Mouse (Mus musculus): ENCODE data around the gene Fam219b. TPM values are rescaled to one million over a fixed set of nuclear protein-coding genes. Genes with fewer than 3 reads are reported as not detected.

The Fam219b gene
- polyA plus RNA-seq, 2 experiments, result 3.1 to 4.8 TPM

DNA sequence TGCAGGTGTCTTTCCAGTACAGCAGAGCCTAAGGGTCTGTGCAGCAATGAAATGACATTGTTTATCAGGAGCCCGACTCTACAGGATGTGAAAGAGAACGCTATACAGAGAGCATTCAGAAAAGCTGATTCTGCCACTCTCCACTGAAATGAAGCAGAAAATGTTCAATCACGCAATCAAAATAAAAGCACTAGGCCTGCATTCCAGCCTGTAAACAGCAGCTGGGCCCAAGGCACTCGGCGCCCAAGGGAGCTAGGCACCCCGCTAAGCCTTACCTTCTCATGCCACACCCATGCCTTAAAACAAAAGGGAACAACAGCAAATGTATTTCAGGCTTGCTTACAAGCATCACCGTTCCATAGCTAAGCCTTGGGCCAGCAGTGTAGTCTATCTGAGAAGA is 38.8 kb upstream of the Fam219b start:
- 57% methylated on average over 7 of the region's 7 CpGs for WGBS (ENCODE audit: insufficient replicate concordance)

GRCm38 (mm10) chr9:57501452-57501851 is 35.9 kb upstream of the Fam219b start:
- TF ChIP-seq EP300 (IDR thresholded peaks at IDR 0.05; ENCODE audit: low read depth), result no peak
- TF ChIP-seq CTCF (IDR thresholded peaks at IDR 0.05; ENCODE audit: low read depth), result no peak
- Histone ChIP-seq H3K4me2 (ENCODE audit: low read depth) (no peak overlapping the region), H3K9me3 (ENCODE audit: control insufficient read depth, low read length) (no peaks in the 10 kb centered on the region), H3K27ac (no peak overlapping the region), H3K4me3 (ENCODE audit: insufficient read depth in 1 of 2, low read depth in 2 of 2, low read length in 2 of 2) (no peak overlapping the region), H3K4me1 (replicated peaks; ENCODE audit: control insufficient read depth in 2 of 2, insufficient read depth in 2 of 2, low read length in 1 of 2) (peaks cover 10 to 15% of the 10 kb centered on the region in 2 experiments), H3K9ac (replicated peaks) (no peak overlapping the region), H3K36me3 (replicated peaks; ENCODE audit: control insufficient read depth, insufficient read depth, low read depth) (no peaks in the 10 kb centered on the region), H3K27me3 (ENCODE audit: control insufficient read depth, insufficient read depth, low read length) (peaks cover 71% of the 10 kb centered on the region)
- 13% methylated on average over 13 of the region's 13 CpGs for WGBS (ENCODE audit: insufficient replicate concordance)
- ATAC-seq (ENCODE audit: insufficient read depth) (no peak), DNase-seq (ENCODE audit: low read depth in 3 of 3, low spot score in 3 of 3) (no peak)

More for the DNA sequence above, 38.8 kb upstream of the Fam219b start:
- no peak overlapping the region for H3K4me3 ChIP-seq (ENCODE audit: insufficient read depth in 1 of 2, low read depth in 2 of 2, low read length in 2 of 2)
- no peaks in the 10 kb centered on the region for H3K36me3 ChIP-seq (replicated peaks; ENCODE audit: control insufficient read depth, insufficient read depth, low read depth)
- H3K4me1 ChIP-seq (replicated peaks; ENCODE audit: control insufficient read depth in 2 of 2, insufficient read depth in 2 of 2, low read length in 1 of 2), result 0 out of 4 replicates have a peak, but pooled peaks cover 0 to 1% of the 10 kb centered on the region in 2 experiments
- H3K27ac ChIP-seq, result no peak overlapping the region
- no peaks in the 10 kb centered on the region for H3K9me3 ChIP-seq (ENCODE audit: control insufficient read depth, low read length)
- no peak overlapping the region for H3K9ac ChIP-seq (replicated peaks)
- no peak overlapping the region for H3K4me2 ChIP-seq (ENCODE audit: low read depth)
- peaks cover 47% of the 10 kb centered on the region for H3K27me3 ChIP-seq (ENCODE audit: control insufficient read depth, insufficient read depth, low read length)
- TF ChIP-seq EP300 (IDR thresholded peaks at IDR 0.05; ENCODE audit: low read depth) (no peak), CTCF (IDR thresholded peaks at IDR 0.05; ENCODE audit: low read depth) (no peak)
- ATAC-seq (ENCODE audit: insufficient read depth), result no peak
- DNase-seq (ENCODE audit: low read depth in 3 of 3, low spot score in 3 of 3), result no peak

- 2% methylated on average over 20 of the region's 20 CpGs for WGBS (ENCODE audit: insufficient replicate concordance)
- no peak for ATAC-seq (ENCODE audit: insufficient read depth)
- Histone ChIP-seq H3K9me3 (ENCODE audit: control insufficient read depth, low read length) (no peaks in the 10 kb centered on the region), H3K36me3 (replicated peaks; ENCODE audit: control insufficient read depth, insufficient read depth, low read depth) (no peaks in the 10 kb centered on the region), H3K27me3 (ENCODE audit: control insufficient read depth, insufficient read depth, low read length) (peaks cover 73% of the 10 kb centered on the region), H3K4me1 (replicated peaks; ENCODE audit: control insufficient read depth in 2 of 2, insufficient read depth in 2 of 2, low read length in 1 of 2) (peaks cover 12 to 16% of the 10 kb centered on the region in 2 experiments), H3K27ac (no peak overlapping the region), H3K9ac (replicated peaks) (no peak overlapping the region), H3K4me2 (ENCODE audit: low read depth) (no peak overlapping the region), H3K4me3 (ENCODE audit: insufficient read depth in 1 of 2, low read depth in 2 of 2, low read length in 2 of 2) (no peak overlapping the region)
- DNase-seq (ENCODE audit: low read depth in 3 of 3, low spot score in 3 of 3), result no peak
- TF ChIP-seq CTCF (IDR thresholded peaks at IDR 0.05; ENCODE audit: low read depth) (no peak), EP300 (IDR thresholded peaks at IDR 0.05; ENCODE audit: low read depth) (no peak)
These were observed 35.5 kb upstream of the Fam219b start for GRCm38 (mm10) chr9:57501861-57502260.

DNA sequence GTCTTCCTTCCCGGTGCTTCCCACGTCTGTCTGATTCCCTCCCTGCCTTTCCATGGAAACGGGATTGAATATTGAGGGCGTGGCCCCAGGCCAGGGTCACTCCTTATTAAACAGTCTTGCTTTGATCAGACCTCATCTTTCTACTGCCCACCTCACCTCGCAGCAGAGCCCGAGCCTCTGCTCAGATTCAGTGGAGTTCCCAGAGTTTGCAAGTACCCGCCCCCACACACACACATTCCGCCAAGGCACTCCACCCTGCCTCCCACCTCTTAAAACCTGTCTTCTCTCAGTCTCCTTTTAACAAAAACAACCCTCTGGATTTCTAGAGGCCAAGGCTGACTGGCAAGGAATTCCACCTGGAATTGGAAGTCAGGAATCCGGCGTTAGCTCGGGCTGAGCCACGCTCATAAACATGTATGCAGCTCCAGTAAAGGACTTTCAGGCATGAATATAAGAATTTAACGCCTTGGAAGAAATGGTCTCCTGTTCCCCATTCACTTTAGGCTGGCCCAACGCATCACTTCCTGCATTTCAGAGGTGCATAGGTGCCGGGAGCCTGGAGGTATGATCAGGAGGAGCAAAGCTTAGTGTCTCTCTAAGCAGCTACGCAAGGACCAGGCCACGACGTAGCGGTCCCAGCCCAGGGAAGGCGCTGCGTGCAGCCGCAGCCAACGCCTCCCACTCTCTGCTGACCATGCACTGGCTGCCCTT is 34.3 kb upstream of the Fam219b start:
- Histone ChIP-seq H3K4me1 (replicated peaks; ENCODE audit: control insufficient read depth in 2 of 2, insufficient read depth in 2 of 2, low read length in 1 of 2) (peaks cover 12 to 15% of the 10 kb centered on the region in 2 experiments), H3K9ac (replicated peaks) (no peak overlapping the region), H3K4me2 (ENCODE audit: low read depth) (no peak overlapping the region), H3K4me3 (ENCODE audit: insufficient read depth in 1 of 2, low read depth in 2 of 2, low read length in 2 of 2) (0 out of 4 replicates have a peak overlapping the region, but pooled peaks of 1 of the 2 experiments have one; percentile 42), H3K36me3 (replicated peaks; ENCODE audit: control insufficient read depth, insufficient read depth, low read depth) (no peaks in the 10 kb centered on the region), H3K27ac (no peak overlapping the region), H3K27me3 (ENCODE audit: control insufficient read depth, insufficient read depth, low read length) (peaks cover 72% of the 10 kb centered on the region), H3K9me3 (ENCODE audit: control insufficient read depth, low read length) (no peaks in the 10 kb centered on the region)
- ATAC-seq (ENCODE audit: insufficient read depth), result no peak
- 5% methylated on average over 23 of the region's 23 CpGs for WGBS (ENCODE audit: insufficient replicate concordance)
- TF ChIP-seq CTCF (IDR thresholded peaks at IDR 0.05; ENCODE audit: low read depth), result no peak
- no peak for TF ChIP-seq EP300 (IDR thresholded peaks at IDR 0.05; ENCODE audit: low read depth)
- DNase-seq (ENCODE audit: low read depth in 3 of 3, low spot score in 3 of 3), result no peak

GRCm38 (mm10) chr9:57503622-57504380 is 33.5 kb upstream of the Fam219b start, which contains the start of gene Rpp25:
Gene Rpp25, plus strand, starts transcription at chr9:57504026.
- Histone ChIP-seq H3K4me2 (ENCODE audit: low read depth) (peak within 1 kb of the TSS; percentile 61), H3K27ac (no peak within 1 kb of the TSS), H3K9ac (replicated peaks) (no peak within 1 kb of the TSS), H3K9me3 (ENCODE audit: control insufficient read depth, low read length) (no peaks in the 10 kb centered on the region), H3K36me3 (replicated peaks; ENCODE audit: control insufficient read depth, insufficient read depth, low read depth) (no peaks in the 10 kb centered on the region), H3K4me1 (replicated peaks; ENCODE audit: control insufficient read depth in 2 of 2, insufficient read depth in 2 of 2, low read length in 1 of 2) (peaks cover 12 to 15% of the 10 kb centered on the region in 2 experiments), H3K4me3 (ENCODE audit: insufficient read depth in 1 of 2, low read depth in 2 of 2, low read length in 2 of 2) (peak within 1 kb of the TSS in 1 of 2 experiments; percentile 42; a peak in 3 of 4 replicates), H3K27me3 (ENCODE audit: control insufficient read depth, insufficient read depth, low read length) (peaks cover 72% of the 10 kb centered on the region)
- DNase-seq (ENCODE audit: low read depth in 3 of 3, low spot score in 3 of 3) (no peak), ATAC-seq (ENCODE audit: insufficient read depth) (no peak)
- 1% methylated on average over 46 of the region's 46 CpGs for WGBS (ENCODE audit: insufficient replicate concordance)
- TF ChIP-seq EP300 (IDR thresholded peaks at IDR 0.05; ENCODE audit: low read depth) (no peak), CTCF (IDR thresholded peaks at IDR 0.05; ENCODE audit: low read depth) (no peak)

Measured in liver, embryonic 14.5 days (tissue).